Mouse (Mus musculus): ENCODE measurements at regions not wholly inside any gene's neighbourhood (a gene's known extent, or its start where the extent isn't known, plus 50 kb on each side); places are given as distances from the start of the nearest gene placed in this dataset.

DNA sequence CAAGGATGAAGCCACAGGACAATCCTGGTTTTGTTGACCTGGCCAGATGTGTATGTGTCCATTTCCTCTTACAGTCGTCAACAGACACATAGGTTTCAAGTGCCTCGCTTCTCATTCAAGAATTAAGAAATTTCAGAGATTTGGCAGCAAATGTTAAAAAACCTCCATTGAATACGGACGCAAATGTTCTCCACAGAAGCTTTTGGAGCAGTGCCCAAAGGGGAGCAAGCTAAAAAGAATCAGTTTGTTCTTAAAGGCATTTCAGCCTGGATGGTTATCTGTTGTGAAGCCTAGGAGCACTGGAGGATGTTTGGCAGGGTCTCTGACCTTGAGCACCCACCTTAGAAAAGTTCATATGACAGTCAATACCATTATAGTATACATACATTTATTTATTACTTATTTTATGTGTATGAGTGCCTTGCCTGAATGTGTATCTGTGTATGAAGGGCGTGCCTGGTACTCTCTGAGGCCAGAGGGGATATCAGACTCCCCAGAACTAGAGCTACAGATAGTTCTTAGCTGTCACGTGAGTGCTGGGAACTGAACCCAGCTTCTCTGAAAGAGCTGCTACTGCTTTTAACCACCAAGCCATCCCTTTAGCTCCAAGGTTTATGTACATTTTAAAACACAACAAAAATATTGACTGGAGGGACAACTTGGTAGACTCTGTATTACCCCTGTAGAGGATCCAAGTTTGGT lies 221.7 kb downstream of the Qdpr start:
- no peak for TF ChIP-seq POLR2A (IDR thresholded peaks at IDR 0.05; ENCODE audit: low read depth, low read length)
- no peak for TF ChIP-seq CTCF (IDR thresholded peaks at IDR 0.05; ENCODE audit: borderline replicate concordance, insufficient read depth, low read length)
- Histone ChIP-seq H3K4me3 (ENCODE audit: insufficient read depth, low read length) (no peak overlapping the region), H3K27ac (ENCODE audit: insufficient read depth, low read length) (no peak overlapping the region), H3K4me1 (ENCODE audit: control insufficient read depth, insufficient read depth, low read length) (no peaks in the 10 kb centered on the region)

DNA sequence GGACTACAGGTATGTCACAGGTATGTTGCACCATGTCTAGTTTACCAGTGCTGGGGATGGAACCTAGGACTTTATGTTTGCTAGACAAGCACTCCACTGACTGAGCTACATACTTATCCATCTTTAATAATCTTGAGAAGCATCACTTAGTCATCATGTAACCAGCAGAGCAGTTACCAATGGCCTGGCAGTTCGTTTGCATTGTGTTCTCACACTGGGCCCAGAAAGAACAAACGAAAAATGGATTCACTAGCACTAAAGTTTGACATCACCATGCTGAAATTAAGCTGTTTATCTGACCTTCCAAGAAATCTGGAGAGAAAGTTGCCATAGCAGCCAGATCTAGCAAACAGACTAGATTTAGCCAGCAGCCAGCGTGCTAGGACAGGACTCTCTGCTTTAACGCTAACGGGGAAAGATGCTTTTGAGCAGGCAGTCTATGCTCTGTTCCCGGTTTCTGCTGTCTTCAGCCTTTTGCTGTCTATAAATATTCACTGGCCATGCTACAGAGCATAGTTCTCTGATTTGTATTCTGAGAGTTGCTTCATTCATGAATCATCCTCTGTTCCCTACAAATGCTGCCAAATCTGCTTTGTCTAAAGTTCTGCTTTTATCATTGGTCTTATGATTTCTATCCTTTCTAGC lies 229.6 kb downstream of the Qdpr start:
- H3K4me1 ChIP-seq (ENCODE audit: control insufficient read depth, insufficient read depth, low read length) = peaks cover 7% of the 10 kb centered on the region; the same call in 1 of the 2 replicates
- TF ChIP-seq POLR2A (IDR thresholded peaks at IDR 0.05; ENCODE audit: low read depth, low read length) (no peak), CTCF (IDR thresholded peaks at IDR 0.05; ENCODE audit: borderline replicate concordance, insufficient read depth, low read length) (no peak)
- H3K27ac ChIP-seq (ENCODE audit: insufficient read depth, low read length) = peak overlapping the region; percentile 35
- no peak overlapping the region for H3K4me3 ChIP-seq (ENCODE audit: insufficient read depth, low read length)

- H3K27ac ChIP-seq (ENCODE audit: insufficient read depth, low read length) = peak overlapping the region; percentile 35
- TF ChIP-seq CTCF (IDR thresholded peaks at IDR 0.05; ENCODE audit: borderline replicate concordance, insufficient read depth, low read length) (no peak), POLR2A (IDR thresholded peaks at IDR 0.05; ENCODE audit: low read depth, low read length) (no peak)
- peaks cover 7% of the 10 kb centered on the region; the same call in 1 of the 2 replicates for H3K4me1 ChIP-seq (ENCODE audit: control insufficient read depth, insufficient read depth, low read length)
- H3K4me3 ChIP-seq (ENCODE audit: insufficient read depth, low read length) = no peak overlapping the region
Measured at GRCm38 (mm10) chr5:45219558-45219957, 230.5 kb downstream of the Qdpr start.

DNA sequence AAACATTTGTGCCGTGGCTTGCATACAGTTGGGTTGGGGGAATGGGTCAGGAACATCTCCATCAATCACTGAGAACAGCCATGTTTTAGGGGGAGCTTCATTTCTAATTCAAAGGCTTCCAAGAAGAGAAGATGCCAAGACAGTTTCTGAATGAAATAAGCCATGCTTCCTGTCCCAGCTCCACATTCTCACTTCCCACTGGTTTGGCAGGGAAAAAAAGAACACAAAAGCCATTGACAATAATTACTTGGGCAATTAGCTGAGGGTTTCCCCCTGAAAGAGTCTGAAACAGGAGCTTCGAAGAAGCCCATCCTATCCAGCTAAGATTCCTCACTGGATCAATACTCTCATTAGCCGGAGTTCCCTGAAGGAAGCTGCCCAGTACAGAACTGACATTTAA lies 230.9 kb downstream of the Qdpr start:
- Histone ChIP-seq H3K4me3 (ENCODE audit: insufficient read depth, low read length) (no peak overlapping the region), H3K4me1 (ENCODE audit: control insufficient read depth, insufficient read depth, low read length) (peaks cover 7% of the 10 kb centered on the region; the same call in 1 of the 2 replicates), H3K27ac (ENCODE audit: insufficient read depth, low read length) (no peak overlapping the region)
- TF ChIP-seq POLR2A (IDR thresholded peaks at IDR 0.05; ENCODE audit: low read depth, low read length) = no peak
- no peak for TF ChIP-seq CTCF (IDR thresholded peaks at IDR 0.05; ENCODE audit: borderline replicate concordance, insufficient read depth, low read length)

GRCm38 (mm10) chr5:45214475-45214874 lies 235.6 kb downstream of the Qdpr start:
- Histone ChIP-seq H3K4me3 (ENCODE audit: insufficient read depth, low read length) (no peak overlapping the region), H3K4me1 (ENCODE audit: control insufficient read depth, insufficient read depth, low read length) (no peaks in the 10 kb centered on the region; the same call in 1 of the 2 replicates), H3K27ac (ENCODE audit: insufficient read depth, low read length) (no peak overlapping the region)
- TF ChIP-seq CTCF (IDR thresholded peaks at IDR 0.05; ENCODE audit: borderline replicate concordance, insufficient read depth, low read length) (no peak), POLR2A (IDR thresholded peaks at IDR 0.05; ENCODE audit: low read depth, low read length) (no peak)

- no peak for TF ChIP-seq POLR2A (IDR thresholded peaks at IDR 0.05; ENCODE audit: low read depth, low read length)
- no peak for TF ChIP-seq CTCF (IDR thresholded peaks at IDR 0.05; ENCODE audit: borderline replicate concordance, insufficient read depth, low read length)
- no peak overlapping the region for H3K27ac ChIP-seq (ENCODE audit: insufficient read depth, low read length)
- H3K4me3 ChIP-seq (ENCODE audit: insufficient read depth, low read length) = no peak overlapping the region
- no peaks in the 10 kb centered on the region for H3K4me1 ChIP-seq (ENCODE audit: control insufficient read depth, insufficient read depth, low read length)
Measured at GRCm38 (mm10) chr5:45198408-45198807, 251.6 kb downstream of the Qdpr start.

DNA sequence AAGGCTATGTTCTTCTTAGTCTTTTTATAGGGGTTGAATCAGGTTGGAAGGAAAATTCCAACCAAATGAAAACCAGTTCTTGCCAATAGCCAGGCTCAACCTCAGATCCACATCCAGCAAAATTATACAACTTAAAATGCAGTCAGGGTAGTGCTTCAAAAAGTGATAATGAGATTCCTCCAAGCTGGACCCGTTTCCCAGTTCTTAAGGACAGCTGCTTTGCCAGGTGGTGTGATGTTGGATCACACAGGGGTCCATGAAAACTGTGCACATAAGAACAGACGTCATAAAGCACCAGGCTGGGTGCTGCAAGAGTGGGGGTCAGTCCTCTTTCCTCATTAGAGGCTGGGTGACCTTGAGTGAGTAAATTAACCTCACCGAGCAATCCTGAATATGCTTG lies 253.9 kb downstream of the Qdpr start:
- Histone ChIP-seq H3K4me1 (ENCODE audit: control insufficient read depth, insufficient read depth, low read length) (no peaks in the 10 kb centered on the region), H3K27ac (ENCODE audit: insufficient read depth, low read length) (no peak overlapping the region), H3K4me3 (ENCODE audit: insufficient read depth, low read length) (no peak overlapping the region)
- TF ChIP-seq CTCF (IDR thresholded peaks at IDR 0.05; ENCODE audit: borderline replicate concordance, insufficient read depth, low read length) (no peak), POLR2A (IDR thresholded peaks at IDR 0.05; ENCODE audit: low read depth, low read length) (no peak)

DNA sequence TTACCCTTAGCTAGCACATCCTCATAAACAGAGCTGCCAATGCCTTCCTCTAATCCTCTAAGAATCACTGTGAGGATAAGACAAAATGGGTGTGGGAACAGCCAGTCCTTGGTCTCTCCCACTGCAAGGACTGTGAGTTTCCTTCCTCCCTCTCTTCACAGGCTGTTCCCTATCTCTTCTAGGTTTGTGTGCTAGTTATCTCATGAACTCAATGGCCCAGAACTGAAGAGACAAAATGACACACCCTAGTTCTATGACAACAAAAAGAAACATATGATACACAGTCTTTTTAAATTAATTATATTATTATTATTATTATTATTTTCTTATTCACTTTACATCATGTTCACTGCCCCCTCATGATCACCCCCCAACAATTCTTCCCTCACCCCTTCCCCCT lies 257.7 kb downstream of the Qdpr start:
- Histone ChIP-seq H3K4me3 (ENCODE audit: insufficient read depth, low read length) (no peak overlapping the region), H3K27ac (ENCODE audit: insufficient read depth, low read length) (no peak overlapping the region), H3K4me1 (ENCODE audit: control insufficient read depth, insufficient read depth, low read length) (no peaks in the 10 kb centered on the region)
- TF ChIP-seq POLR2A (IDR thresholded peaks at IDR 0.05; ENCODE audit: low read depth, low read length) (no peak), CTCF (IDR thresholded peaks at IDR 0.05; ENCODE audit: borderline replicate concordance, insufficient read depth, low read length) (no peak)

DNA sequence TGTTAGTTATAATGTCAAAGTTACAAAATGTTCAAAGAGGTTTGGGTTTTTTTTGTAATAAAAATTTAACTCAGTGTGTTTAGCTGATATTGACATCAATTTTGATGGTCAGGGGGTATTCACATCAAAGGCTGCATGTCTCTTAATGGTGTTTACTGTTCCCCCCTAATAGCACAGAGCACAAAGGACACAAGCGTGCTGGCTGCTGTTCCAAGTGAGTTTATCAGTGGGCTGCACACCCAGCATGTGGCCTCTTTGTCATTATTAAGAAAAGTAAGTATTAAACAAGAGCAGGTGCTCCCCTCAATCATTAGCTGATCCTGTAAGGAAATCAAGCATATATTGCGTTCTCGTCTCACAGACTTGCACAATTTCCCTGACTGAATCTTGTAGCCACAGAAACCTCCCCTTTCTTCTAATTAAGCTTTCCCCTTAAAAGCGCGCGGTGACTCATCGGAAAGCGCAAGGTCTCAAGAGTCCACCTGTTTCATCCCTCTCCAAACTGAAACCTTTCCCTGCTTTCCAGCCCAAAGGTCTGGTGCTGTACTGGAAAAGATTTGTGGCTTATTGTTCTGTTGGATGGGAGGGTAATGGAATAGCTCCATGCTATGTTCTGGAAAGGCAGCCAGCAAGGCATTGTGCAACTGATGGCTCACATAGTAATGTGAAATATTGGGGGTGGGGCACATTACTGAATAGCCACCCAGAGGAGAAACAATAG lies 276.8 kb downstream of the Qdpr start:
- TF ChIP-seq POLR2A (IDR thresholded peaks at IDR 0.05; ENCODE audit: low read depth, low read length) = no peak
- TF ChIP-seq CTCF (IDR thresholded peaks at IDR 0.05; ENCODE audit: borderline replicate concordance, insufficient read depth, low read length) = no peak
- no peaks in the 10 kb centered on the region for H3K4me1 ChIP-seq (ENCODE audit: control insufficient read depth, insufficient read depth, low read length)

DNA sequence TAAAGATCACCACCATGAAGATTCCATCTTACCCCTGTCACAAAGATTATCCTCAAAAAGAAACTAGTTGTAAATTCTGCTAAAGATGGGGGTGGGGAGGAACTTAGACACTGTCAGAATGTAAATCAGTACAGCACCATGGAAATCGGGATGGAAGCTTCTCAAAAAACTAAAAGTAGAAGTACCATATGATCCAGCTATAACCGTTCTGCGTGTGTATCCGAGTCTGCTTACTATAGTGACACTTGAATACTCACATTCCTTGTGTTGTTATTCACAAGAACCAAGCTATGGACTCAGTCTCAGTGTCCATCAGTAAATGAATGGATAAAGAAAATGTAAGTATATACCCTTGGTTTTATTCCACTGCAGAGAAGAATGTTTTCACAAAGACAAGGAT lies 290.8 kb downstream of the Qdpr start:
- Histone ChIP-seq H3K27ac (ENCODE audit: insufficient read depth, low read length) (no peak overlapping the region), H3K4me3 (ENCODE audit: insufficient read depth, low read length) (no peak overlapping the region), H3K4me1 (ENCODE audit: control insufficient read depth, insufficient read depth, low read length) (no peaks in the 10 kb centered on the region)
- TF ChIP-seq POLR2A (IDR thresholded peaks at IDR 0.05; ENCODE audit: low read depth, low read length) = no peak
- no peak for TF ChIP-seq CTCF (IDR thresholded peaks at IDR 0.05; ENCODE audit: borderline replicate concordance, insufficient read depth, low read length)

More for the DNA sequence above, 276.8 kb downstream of the Qdpr start:
- Histone ChIP-seq H3K4me3 (ENCODE audit: insufficient read depth, low read length) (no peak overlapping the region), H3K27ac (ENCODE audit: insufficient read depth, low read length) (no peak overlapping the region)

All from embryonic fibroblast, embryonic 13.5 days (primary cell).